Comparison of ENCODE assay signal across 30 mouse cellular contexts in the genomic region with DNA sequence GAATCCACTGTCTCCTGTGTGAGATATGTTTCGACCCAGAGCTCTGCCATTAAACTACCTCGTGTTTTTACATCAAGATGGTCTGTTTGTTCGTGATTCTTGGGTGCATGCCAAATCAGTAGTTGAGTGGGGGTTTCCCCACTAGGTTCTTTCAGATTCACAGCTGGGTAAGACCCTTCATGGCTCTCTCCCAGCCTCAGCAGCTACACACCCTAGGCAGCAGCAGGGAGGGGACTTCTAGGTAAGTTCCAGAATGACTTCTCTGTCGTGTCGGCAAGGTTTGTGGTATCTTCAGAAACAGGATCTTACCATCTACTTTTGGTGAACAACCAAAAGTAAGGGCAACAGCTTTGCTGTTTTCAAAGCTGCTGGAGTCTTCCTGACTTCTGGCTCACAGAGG.
"Had no signal": no experiment of that assay in that cellular context is flagged by ENCODE, and none has a peak within 500 bp of the region (broad histone marks: within the 10 kb centered on the region; RNA-seq: fewer than 3 reads in every experiment).

No protein-coding gene starts in this region.

- H3K27me3 ChIP-seq: heart, embryonic 12.5 days; heart, embryonic 15.5 days; hindbrain, embryonic 12.5 days; hindbrain, embryonic 13.5 days; hindbrain, embryonic 15.5 days; intestine, embryonic 15.5 days; kidney, embryonic 15.5 days had no signal

- DNase-seq: heart, postnatal 10 days; heart, postnatal 14 days; heart, postnatal 4 days; kidney, adult 11 months; kidney, adult 18-20 months; kidney, adult 2 months; kidney, adult 8-10 months; kidney, adult 9 months; kidney, postnatal 10 days; kidney, postnatal 14 days; kidney, postnatal 25 days; kidney, postnatal 36 days; kidney, postnatal 4 days; layer of hippocampus, adult 9-11 months; layer of hippocampus, postnatal 36 days had no signal

- H3K36me3 ChIP-seq: heart, embryonic 12.5 days; heart, embryonic 13.5 days; heart, embryonic 15.5 days; hindbrain, embryonic 10.5 days; hindbrain, embryonic 12.5 days; hindbrain, embryonic 13.5 days; hindbrain, embryonic 15.5 days; intestine, embryonic 15.5 days; kidney, embryonic 15.5 days had no signal

- H3K4me3 ChIP-seq: heart, embryonic 12.5 days; heart, embryonic 13.5 days; heart, embryonic 15.5 days; hindbrain, embryonic 10.5 days; hindbrain, embryonic 12.5 days; hindbrain, embryonic 13.5 days; hindbrain, embryonic 15.5 days; intestine, embryonic 15.5 days; kidney, embryonic 15.5 days; layer of hippocampus, adult 2 months; left cerebral cortex, adult 2 months had no signal

- H3K9me3 ChIP-seq: heart, embryonic 15.5 days; hindbrain, embryonic 12.5 days; hindbrain, embryonic 15.5 days; intestine, embryonic 15.5 days; kidney, embryonic 15.5 days had no signal

- H3K4me2 ChIP-seq: heart, embryonic 11.5 days; heart, embryonic 12.5 days; heart, embryonic 13.5 days; heart, embryonic 15.5 days; hindbrain, embryonic 12.5 days; hindbrain, embryonic 13.5 days; hindbrain, embryonic 14.5 days; hindbrain, embryonic 15.5 days; intestine, embryonic 15.5 days; kidney, embryonic 15.5 days had no signal

- H3K27ac ChIP-seq: heart, embryonic 13.5 days; heart, embryonic 15.5 days; hindbrain, embryonic 10.5 days; hindbrain, embryonic 12.5 days; hindbrain, embryonic 13.5 days; hindbrain, embryonic 14.5 days; hindbrain, embryonic 15.5 days; hindbrain, postnatal 0 days; intestine, embryonic 15.5 days; kidney, embryonic 15.5 days; kidney, postnatal 0 days; layer of hippocampus, adult 2 months; left cerebral cortex, adult 2 months had no signal

- H3K9ac ChIP-seq: heart, embryonic 12.5 days; heart, embryonic 13.5 days; heart, embryonic 15.5 days; hindbrain, embryonic 12.5 days; hindbrain, embryonic 13.5 days; hindbrain, embryonic 14.5 days; hindbrain, embryonic 15.5 days; intestine, embryonic 15.5 days; kidney, embryonic 15.5 days had no signal

- H3K4me1 ChIP-seq: heart, embryonic 13.5 days; heart, embryonic 15.5 days; hindbrain, embryonic 15.5 days; intestine, embryonic 15.5 days; kidney, embryonic 15.5 days had no signal
